Mouse (Mus musculus) hindbrain, embryonic 12.5 days (tissue): ENCODE results near the gene BC034090. TPM values are rescaled to one million over a fixed set of nuclear protein-coding genes. Genes with fewer than 3 reads are reported as not detected.

Source experiments
- ATAC-seq: fragments of 200-750 bp; cut with Nextera tagmentation; 2 replicates; pipeline ENCODE4 v1.8.0; 2017; ENCODE audit warnings: moderate TSS enrichment; ENCODE audit not compliant: low FRiP score
- H3K27ac ChIP-seq: fragments of 300-500 bp; sonication (generic); 2 replicates; pipeline ENCODE4 v1.5.1; 2016; ENCODE audit warnings: mild to moderate bottlenecking
- H3K27me3 ChIP-seq: fragments of 300-500 bp; sonication (generic); 2 replicates; pipeline ENCODE4 v1.6.1; 2016; ENCODE audit warnings: mild to moderate bottlenecking
- H3K36me3 ChIP-seq: fragments of 300-500 bp; sonication (generic); 2 replicates; pipeline ENCODE4 v1.6.1; 2016; ENCODE audit warnings: mild to moderate bottlenecking
- H3K4me1 ChIP-seq: fragments of 300-500 bp; sonication (generic); 2 replicates; pipeline ENCODE4 v1.6.1; 2016
- H3K4me2 ChIP-seq: fragments of 300-500 bp; sonication (generic); replicated peaks from 2 replicates; pipeline ENCODE4 v1.6.1; 2016; ENCODE audit warnings: mild to moderate bottlenecking
- H3K4me3 ChIP-seq: fragments of 300-500 bp; sonication (generic); 2 replicates; pipeline ENCODE4 v1.5.1; 2016; ENCODE audit warnings: mild to moderate bottlenecking
- H3K9ac ChIP-seq: fragments of 300-500 bp; sonication (generic); 2 replicates; pipeline ENCODE4 v1.6.1; 2016; ENCODE audit warnings: mild to moderate bottlenecking, moderate library complexity
- H3K9me3 ChIP-seq: fragments of 300-500 bp; sonication (generic); replicated peaks from 2 replicates; pipeline ENCODE4 v1.6.1; 2016; ENCODE audit warnings: mild to moderate bottlenecking
- WGBS: fragments of 180-500 bp; shearing (Covaris S2); methylation state at CpG from one replicate; pipeline ENCODE4 v1.1.7; 2016; 5-methylcytosine and 5-hydroxymethylcytosine counted together
- polyA plus RNA-seq: library from polyadenylated mRNA; unstranded; fragments of >200 nt; fragmentation: Nextera tagmentation; extraction: Ambion mirVana; gene quantifications from 2 replicates; pipeline ENCODE4 v1.2.1, GENCODE M21; 2016

BC034090 gene
- polyA plus RNA-seq, 1 experiment from 2014 or later, result 5.0 TPM

GRCm38 (mm10) chr1:155239962-155240717, 4.1 kb downstream of the BC034090 start:
- no peak overlapping the region for H3K4me2 ChIP-seq
- no peak for ATAC-seq
- no peak overlapping the region for H3K4me3 ChIP-seq
- H3K4me1 ChIP-seq, result peaks cover 38% of the 10 kb centered on the region
- 81% methylated on average over 6 of the region's 6 CpGs for WGBS
- H3K27ac ChIP-seq, result no peak overlapping the region
- no peaks in the 10 kb centered on the region for H3K36me3 ChIP-seq
- H3K27me3 ChIP-seq, result peaks cover 16% of the 10 kb centered on the region
- H3K9me3 ChIP-seq, result no peaks in the 10 kb centered on the region
- no peak overlapping the region for H3K9ac ChIP-seq

GRCm38 (mm10) chr1:155239169-155239568, 5.1 kb downstream of the BC034090 start:
- Histone ChIP-seq H3K9ac (0 out of 2 replicates have a peak overlapping the region, but pooled peaks have one; percentile 18), H3K27me3 (peaks cover 6% of the 10 kb centered on the region; the same call in 1 of the 2 replicates), H3K36me3 (no peaks in the 10 kb centered on the region), H3K4me3 (no peak overlapping the region), H3K4me2 (no peak overlapping the region), H3K27ac (no peak overlapping the region), H3K4me1 (peaks cover 40% of the 10 kb centered on the region), H3K9me3 (no peaks in the 10 kb centered on the region)
- WGBS, result 62% methylated on average over 4 of the region's 4 CpGs
- ATAC-seq, result no peak

DNA sequence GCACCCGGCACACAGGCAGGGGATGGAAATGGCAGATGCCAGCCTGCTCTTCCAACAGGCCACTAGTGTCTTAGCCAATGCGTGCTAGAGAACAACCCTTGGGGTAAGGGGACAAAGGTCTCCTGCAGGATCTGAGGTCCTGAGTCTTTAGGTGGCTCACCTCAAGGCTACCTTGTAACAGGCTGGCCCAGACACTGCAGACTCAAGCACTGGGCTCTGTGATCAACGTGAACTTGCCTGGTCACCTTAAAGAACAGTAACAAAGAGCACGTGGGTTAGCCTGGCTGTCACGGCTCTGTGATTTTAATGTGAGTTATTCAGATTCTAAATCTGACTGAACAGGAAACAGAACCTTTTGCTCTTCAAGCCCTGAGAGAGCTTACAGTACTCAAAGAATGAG, 6.1 kb downstream of the BC034090 start:
- Histone ChIP-seq H3K4me3 (no peak overlapping the region), H3K4me2 (no peak overlapping the region), H3K9me3 (no peaks in the 10 kb centered on the region), H3K27ac (no peak overlapping the region), H3K36me3 (no peaks in the 10 kb centered on the region), H3K9ac (no peak overlapping the region), H3K4me1 (peaks cover 47% of the 10 kb centered on the region), H3K27me3 (peaks cover 2% of the 10 kb centered on the region; the same call in 1 of the 2 replicates)
- no peak for ATAC-seq
- 86% methylated on average over 5 of the region's 5 CpGs for WGBS

DNA sequence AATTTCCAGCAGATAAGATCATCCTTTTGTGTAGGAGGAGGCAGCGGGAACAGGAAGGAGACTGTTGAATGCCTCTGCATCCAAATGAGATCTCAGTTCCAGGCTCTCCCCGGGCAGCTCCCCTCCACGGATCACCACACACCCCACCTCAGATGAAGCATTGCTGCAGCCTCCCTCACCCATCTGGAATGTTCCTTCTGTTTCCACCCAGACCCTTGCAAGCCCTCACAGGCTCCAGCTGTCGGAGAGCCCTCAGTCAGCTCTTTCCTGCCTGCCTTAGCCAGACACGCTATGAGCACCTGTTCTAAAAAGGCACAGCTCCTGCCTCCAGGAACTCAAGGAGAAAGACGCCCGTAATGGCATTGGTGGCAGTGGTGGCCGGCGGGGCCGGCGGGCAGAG, 6.9 kb downstream of the BC034090 start:
- Histone ChIP-seq H3K27ac (no peak overlapping the region), H3K4me1 (peaks cover 54% of the 10 kb centered on the region), H3K4me3 (no peak overlapping the region), H3K9me3 (no peaks in the 10 kb centered on the region), H3K27me3 (no peaks in the 10 kb centered on the region; the same call in 1 of the 2 replicates), H3K36me3 (no peaks in the 10 kb centered on the region), H3K4me2 (no peak overlapping the region), H3K9ac (no peak overlapping the region)
- WGBS, result 71% methylated on average over 11 of the region's 11 CpGs
- no peak for ATAC-seq

DNA sequence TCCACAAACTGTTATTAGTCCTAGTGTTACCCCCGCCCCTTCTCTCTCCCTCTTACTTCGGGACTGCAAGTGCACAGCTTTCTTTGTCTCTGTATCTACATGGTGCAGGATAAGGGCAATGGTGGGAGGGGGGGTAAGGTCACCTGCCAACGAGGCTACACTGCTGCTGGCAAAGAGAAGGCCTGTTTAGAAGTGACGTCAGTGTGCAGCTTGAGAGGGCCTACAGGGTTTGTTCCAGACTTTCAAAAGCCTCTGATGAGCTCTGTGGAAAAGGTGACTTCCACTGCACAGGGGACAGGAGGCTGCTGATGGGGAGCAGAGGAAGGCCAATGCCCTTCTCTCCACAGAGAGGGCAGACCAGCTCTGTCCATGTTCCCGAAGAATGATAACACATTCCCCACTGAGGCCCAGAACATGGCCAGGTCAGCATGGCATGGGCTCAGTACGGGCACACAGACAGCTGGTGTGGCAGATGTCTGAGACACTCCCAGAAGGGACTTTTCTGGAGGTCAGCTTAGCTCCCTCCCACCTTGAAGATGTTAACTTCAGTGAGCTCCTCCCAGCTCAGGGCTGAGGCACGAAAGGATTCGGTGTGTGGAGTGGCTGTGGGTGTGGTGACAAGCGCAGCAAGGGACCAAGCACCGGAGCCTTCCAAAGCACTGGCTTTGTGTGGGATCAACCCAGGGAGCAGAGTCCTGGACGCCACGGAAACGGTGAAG, 7.8 kb downstream of the BC034090 start:
- H3K9ac ChIP-seq, result no peak overlapping the region
- no peak overlapping the region for H3K27ac ChIP-seq
- 53% methylated on average over 13 of the region's 13 CpGs for WGBS
- no peak overlapping the region for H3K4me3 ChIP-seq
- no peaks in the 10 kb centered on the region for H3K9me3 ChIP-seq
- H3K4me1 ChIP-seq, result peaks cover 64% of the 10 kb centered on the region
- ATAC-seq, result no peak
- H3K27me3 ChIP-seq, result no peaks in the 10 kb centered on the region; the same call in 1 of the 2 replicates
- no peaks in the 10 kb centered on the region for H3K36me3 ChIP-seq
- H3K4me2 ChIP-seq, result no peak overlapping the region

- Histone ChIP-seq H3K4me3 (no peak overlapping the region), H3K9me3 (no peaks in the 10 kb centered on the region), H3K4me1 (peaks cover 70% of the 10 kb centered on the region), H3K9ac (no peak overlapping the region), H3K27me3 (no peaks in the 10 kb centered on the region; the same call in 1 of the 2 replicates), H3K36me3 (no peaks in the 10 kb centered on the region), H3K4me2 (no peak overlapping the region), H3K27ac (no peak overlapping the region; the same call in 1 of the 2 replicates)
- WGBS, result 54% methylated on average over 2 of the region's 2 CpGs
- no peak for ATAC-seq
These were observed 8.6 kb downstream of the BC034090 start for GRCm38 (mm10) chr1:155235641-155236040.

GRCm38 (mm10) chr1:155233931-155234607, 10.2 kb downstream of the BC034090 start:
- Histone ChIP-seq H3K9ac (0 out of 2 replicates have a peak overlapping the region, but pooled peaks have one; percentile 15), H3K36me3 (no peaks in the 10 kb centered on the region), H3K27ac (peak overlapping the region; percentile 89), H3K9me3 (no peaks in the 10 kb centered on the region), H3K4me2 (no peak overlapping the region), H3K4me3 (no peak overlapping the region), H3K27me3 (no peaks in the 10 kb centered on the region; the same call in 1 of the 2 replicates), H3K4me1 (peaks cover 81% of the 10 kb centered on the region)
- ATAC-seq, result peak; percentile 23
- WGBS, result 18% methylated on average over 14 of the region's 14 CpGs

- Histone ChIP-seq H3K36me3 (no peaks in the 10 kb centered on the region), H3K4me3 (no peak overlapping the region), H3K4me2 (no peak overlapping the region), H3K9me3 (no peaks in the 10 kb centered on the region), H3K9ac (no peak overlapping the region), H3K27me3 (no peaks in the 10 kb centered on the region; the same call in 1 of the 2 replicates), H3K27ac (peak overlapping the region; percentile 89), H3K4me1 (peaks cover 85% of the 10 kb centered on the region)
- no peak for ATAC-seq
- WGBS, result 70% methylated on average over 9 of the region's 9 CpGs
These were observed 10.9 kb downstream of the BC034090 start for GRCm38 (mm10) chr1:155233378-155233777.

DNA sequence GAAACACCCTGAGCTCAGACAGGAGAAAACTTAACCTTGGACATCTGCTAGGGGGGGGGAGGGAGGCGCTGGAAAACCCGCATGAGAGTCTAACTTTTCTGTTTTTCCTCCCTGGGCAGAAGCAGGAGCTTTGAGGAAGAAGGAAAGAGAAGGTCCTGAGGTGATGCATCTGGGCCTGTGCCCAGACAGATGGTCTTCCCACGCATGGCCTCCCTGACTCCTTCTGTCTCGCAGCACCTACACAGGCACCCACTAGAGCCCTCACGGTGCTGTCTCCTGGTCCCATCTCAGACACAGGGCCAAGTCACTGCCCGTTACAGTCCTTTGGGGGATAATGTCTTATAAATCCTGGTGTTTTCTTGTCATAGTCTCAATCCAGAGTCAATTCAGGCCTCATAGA, 11.5 kb downstream of the BC034090 start:
- Histone ChIP-seq H3K4me1 (peaks cover 91% of the 10 kb centered on the region), H3K27ac (peak overlapping the region; percentile 89), H3K9ac (0 out of 2 replicates have a peak overlapping the region, but pooled peaks have one; percentile 23), H3K36me3 (no peaks in the 10 kb centered on the region), H3K27me3 (no peaks in the 10 kb centered on the region; the same call in 1 of the 2 replicates), H3K4me3 (no peak overlapping the region), H3K9me3 (no peaks in the 10 kb centered on the region), H3K4me2 (no peak overlapping the region)
- ATAC-seq, result no peak
- WGBS, result 72% methylated on average over 6 of the region's 6 CpGs

- Histone ChIP-seq H3K9ac (0 out of 2 replicates have a peak overlapping the region, but pooled peaks have one; percentile 23), H3K36me3 (no peaks in the 10 kb centered on the region), H3K9me3 (no peaks in the 10 kb centered on the region), H3K27me3 (no peaks in the 10 kb centered on the region), H3K4me3 (no peak overlapping the region), H3K4me2 (no peak overlapping the region), H3K27ac (peak overlapping the region; percentile 89), H3K4me1 (peaks cover 92% of the 10 kb centered on the region)
- 73% methylated on average over 12 of the region's 12 CpGs for WGBS
- ATAC-seq, result no peak
These were observed 11.9 kb downstream of the BC034090 start for GRCm38 (mm10) chr1:155232385-155232784.

DNA sequence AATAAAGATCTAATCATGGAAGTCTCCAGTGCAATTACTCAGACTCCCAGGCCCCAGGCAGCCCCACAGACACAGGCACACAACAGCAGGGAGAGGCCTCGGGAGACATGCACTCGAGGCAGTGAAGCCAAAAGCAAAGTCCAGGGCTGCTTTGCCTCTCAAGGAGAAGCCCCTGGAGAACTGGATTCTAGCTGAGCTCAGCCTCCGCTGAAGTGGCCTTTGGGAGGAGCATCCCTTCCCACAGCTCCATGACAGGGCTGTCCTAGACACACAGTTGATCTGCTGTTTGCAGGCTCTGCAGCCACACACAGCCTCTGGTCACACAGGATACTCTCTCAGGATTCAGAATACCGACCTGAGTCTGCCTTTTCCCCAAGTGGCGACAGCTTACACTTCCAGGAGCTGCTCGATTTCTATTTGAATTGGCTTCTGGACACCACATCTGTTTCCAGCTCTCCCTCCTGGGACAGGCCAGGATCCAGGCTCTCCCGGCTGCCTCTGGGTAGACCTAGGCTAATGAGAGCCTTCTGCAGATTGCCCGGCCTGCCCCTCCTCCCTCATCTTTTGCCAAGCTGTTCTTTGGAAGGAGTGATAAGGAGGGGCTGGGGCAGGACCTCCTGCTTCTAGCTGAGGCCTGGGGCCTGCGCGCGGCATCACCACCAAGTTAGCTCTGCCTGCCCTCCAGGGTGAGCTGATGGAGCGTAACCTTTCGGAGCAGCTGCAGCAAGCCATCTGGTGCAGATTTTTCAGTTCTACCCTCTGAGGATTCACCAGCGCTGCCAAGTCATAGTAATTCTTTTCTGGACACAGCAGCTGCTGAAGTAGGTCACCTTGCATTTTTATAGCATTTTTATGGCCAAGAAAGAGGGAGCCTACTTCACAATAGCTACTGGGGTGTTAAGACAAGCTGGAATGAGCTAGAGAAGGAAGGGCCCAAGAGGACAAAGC, 14.5 kb downstream of the BC034090 start:
- Histone ChIP-seq H3K9me3 (no peaks in the 10 kb centered on the region), H3K4me1 (peaks cover 73% of the 10 kb centered on the region), H3K27me3 (peaks cover 4% of the 10 kb centered on the region; the same call in 1 of the 2 replicates), H3K36me3 (0 out of 2 replicates have a peak, but pooled peaks cover 5% of the 10 kb centered on the region), H3K9ac (peak overlapping the region; percentile 9; the same call in 1 of the 2 replicates), H3K4me3 (no peak overlapping the region), H3K27ac (peak overlapping the region; percentile 91), H3K4me2 (no peak overlapping the region)
- WGBS, result 10% methylated on average over 14 of the region's 14 CpGs
- peak; percentile 75 for ATAC-seq
